Mouse (Mus musculus) liver, embryonic 12.5 days (tissue): ENCODE results near the gene Drd4. TPM values are rescaled to one million over a fixed set of nuclear protein-coding genes. Genes with fewer than 3 reads are reported as not detected.

ENCODE experiments used
- ATAC-seq: fragments of 200-750 bp; cut with Nextera tagmentation; 2 replicates; pipeline ENCODE4 v1.8.0; 2017; ENCODE audit warnings: moderate number of reproducible peaks, mild to moderate bottlenecking, moderate library complexity
- H3K27ac ChIP-seq: fragments of 300-500 bp; sonication (generic); 2 replicates; pipeline ENCODE4 v1.5.1; 2016; ENCODE audit warnings: mild to moderate bottlenecking
- H3K27me3 ChIP-seq: fragments of 300-500 bp; sonication (generic); replicated peaks from 2 replicates; pipeline ENCODE4 v1.6.1; 2016; ENCODE audit warnings: mild to moderate bottlenecking, moderate library complexity
- H3K36me3 ChIP-seq: fragments of 300-500 bp; sonication (generic); 2 replicates; pipeline ENCODE4 v1.6.1; 2016; ENCODE audit warnings: mild to moderate bottlenecking, moderate library complexity
- H3K4me1 ChIP-seq: fragments of 300-500 bp; sonication (generic); 2 replicates; pipeline ENCODE4 v1.6.1; 2016
- H3K4me2 ChIP-seq: fragments of 300-500 bp; sonication (generic); 2 replicates; pipeline ENCODE4 v1.6.1; 2016; ENCODE audit warnings: mild to moderate bottlenecking, moderate library complexity
- H3K4me3 ChIP-seq: fragments of 300-500 bp; sonication (generic); 2 replicates; pipeline ENCODE4 v1.5.1; 2016; ENCODE audit warnings: mild to moderate bottlenecking, moderate library complexity
- H3K9ac ChIP-seq: fragments of 300-500 bp; sonication (generic); 2 replicates; pipeline ENCODE4 v1.6.1; 2016; ENCODE audit warnings: mild to moderate bottlenecking, moderate library complexity
- H3K9me3 ChIP-seq: fragments of 300-500 bp; sonication (generic); replicated peaks from 2 replicates; pipeline ENCODE4 v1.6.1; 2016; ENCODE audit warnings: mild to moderate bottlenecking, moderate library complexity
- WGBS: fragments of 180-500 bp; shearing (Covaris S2); methylation state at CpG from one replicate; pipeline ENCODE4 v1.1.7; 2016; ENCODE audit not compliant: insufficient replicate concordance; 5-methylcytosine and 5-hydroxymethylcytosine counted together
- polyA plus RNA-seq: library from polyadenylated mRNA; unstranded; fragments of >200 nt; fragmentation: Nextera tagmentation; extraction: Ambion mirVana; gene quantifications from 2 replicates; pipeline ENCODE4 v1.2.1, GENCODE M21; 2016

Drd4 gene
- polyA plus RNA-seq, 1 experiment from 2014 or later, result 0.04 TPM

DNA sequence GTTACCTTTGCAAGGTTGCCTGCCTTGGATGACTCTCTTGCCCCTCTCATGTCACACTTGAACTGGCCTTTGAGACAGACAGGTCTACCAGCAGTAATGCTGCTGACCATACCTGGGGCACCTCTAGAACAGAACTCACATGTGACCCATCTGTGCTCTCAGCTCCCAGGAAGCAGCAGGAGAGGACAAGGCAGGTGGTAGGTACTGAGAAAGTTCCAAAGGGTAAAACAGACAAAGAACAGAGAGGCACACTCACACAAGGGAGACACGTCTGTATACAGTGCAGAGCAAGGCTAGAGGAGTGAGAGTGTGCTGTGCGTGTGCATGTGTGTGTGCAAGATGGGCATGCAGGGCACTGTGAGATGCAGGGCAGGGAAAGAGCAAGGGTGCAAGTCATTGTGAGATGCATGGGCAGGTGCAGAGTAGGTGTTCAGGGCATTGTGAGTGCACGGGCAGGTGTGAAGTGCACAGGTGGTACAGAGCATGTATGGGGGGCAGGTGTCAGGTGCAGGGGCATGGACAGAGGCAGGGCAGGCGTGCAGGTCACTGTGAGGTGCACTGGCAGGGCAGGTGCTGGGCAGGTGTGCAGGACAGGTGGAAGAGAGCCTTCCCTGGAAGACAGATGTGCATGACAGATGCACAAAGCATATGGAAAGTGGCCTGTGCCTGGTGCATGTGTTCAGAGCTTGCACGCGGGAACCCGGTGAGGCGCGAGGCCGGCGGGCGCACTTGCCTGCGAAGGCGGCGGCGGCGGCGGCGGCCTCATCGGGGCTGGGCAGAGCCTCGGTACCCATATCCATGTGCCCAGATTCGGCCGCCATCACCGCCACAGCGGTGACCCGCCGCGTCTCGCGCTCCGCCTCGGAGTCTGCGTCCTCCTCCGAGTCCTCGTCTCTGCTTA lies 35.0 kb downstream of the Drd4 start:
- H3K27me3 ChIP-seq, result no peaks in the 10 kb centered on the region

DNA sequence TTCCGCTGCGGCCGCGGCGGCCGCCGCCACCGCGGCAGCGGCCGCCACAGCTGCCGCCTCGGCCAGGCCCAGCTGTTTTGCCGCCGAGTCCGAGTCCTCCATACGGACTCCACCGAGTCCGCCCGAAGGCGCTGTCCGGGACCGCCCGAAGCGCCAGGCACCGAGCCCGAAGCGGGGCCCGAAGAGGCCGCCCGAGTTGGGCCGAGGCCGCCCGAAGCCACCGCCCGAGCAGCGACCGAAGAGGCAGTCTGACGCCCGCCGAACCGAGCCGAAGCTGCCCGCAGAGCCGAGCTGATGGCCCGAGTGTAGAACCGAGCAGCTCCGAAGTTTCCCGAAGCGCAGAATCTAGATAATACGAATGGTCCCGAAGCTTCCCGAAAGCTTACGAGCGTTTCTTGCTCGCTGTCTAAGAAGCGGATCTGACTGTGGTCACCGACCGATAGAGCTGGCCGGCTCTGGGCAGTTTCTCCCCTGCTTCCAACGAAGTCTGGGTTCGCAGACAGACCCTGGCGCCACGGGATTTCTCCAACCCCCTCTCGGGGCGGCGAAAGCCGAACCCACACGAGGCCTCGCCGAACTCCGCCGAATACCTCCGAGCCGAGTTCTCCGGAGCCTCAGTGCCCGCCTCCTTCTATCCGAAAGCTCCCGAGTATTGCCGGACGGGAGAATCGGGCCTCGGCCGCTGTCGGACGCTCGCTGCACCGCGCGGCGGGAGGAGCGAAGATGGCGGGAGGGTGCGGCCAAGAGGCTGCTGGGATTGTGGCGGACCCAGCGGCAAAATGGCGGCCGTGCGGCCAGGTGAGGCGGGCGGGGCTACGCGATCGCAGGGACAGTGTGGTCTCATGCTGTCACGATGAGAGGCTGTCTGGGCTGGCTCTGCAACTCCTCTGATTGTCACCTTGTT lies 35.9 kb downstream of the Drd4 start, which contains the start of the genes Deaf1 and Tmem80:
Deaf1 (minus strand) TSS at position 222 of the 904 bp plus-strand sequence.
Tmem80 (plus strand) TSS at position 271 of the 904 bp plus-strand sequence.
- Histone ChIP-seq H3K9me3 (no peaks in the 10 kb centered on the region), H3K4me1 (peaks cover 44% of the 10 kb centered on the region), H3K36me3 (peaks cover 30% of the 10 kb centered on the region), H3K27me3 (no peaks in the 10 kb centered on the region), H3K27ac (peak within 1 kb of the TSS; percentile 97), H3K9ac (peak within 1 kb of the TSS; percentile 93), H3K4me2 (peak within 1 kb of the TSS; percentile 86), H3K4me3 (peak within 1 kb of the TSS; percentile 74)
- ATAC-seq, result peak; percentile 90
- under 1% methylated on average over 105 of the region's 105 CpGs for WGBS

More for the DNA sequence above, 35.0 kb downstream of the Drd4 start:
- Histone ChIP-seq H3K9ac (peak overlapping the region; percentile 93), H3K4me2 (peak overlapping the region; percentile 86), H3K4me1 (peaks cover 44% of the 10 kb centered on the region), H3K27ac (peak overlapping the region; percentile 97), H3K9me3 (no peaks in the 10 kb centered on the region), H3K36me3 (peaks cover 36% of the 10 kb centered on the region), H3K4me3 (peak overlapping the region; percentile 74)
- peak; percentile 25 for ATAC-seq
- 5% methylated on average over 35 of the region's 35 CpGs for WGBS

DNA sequence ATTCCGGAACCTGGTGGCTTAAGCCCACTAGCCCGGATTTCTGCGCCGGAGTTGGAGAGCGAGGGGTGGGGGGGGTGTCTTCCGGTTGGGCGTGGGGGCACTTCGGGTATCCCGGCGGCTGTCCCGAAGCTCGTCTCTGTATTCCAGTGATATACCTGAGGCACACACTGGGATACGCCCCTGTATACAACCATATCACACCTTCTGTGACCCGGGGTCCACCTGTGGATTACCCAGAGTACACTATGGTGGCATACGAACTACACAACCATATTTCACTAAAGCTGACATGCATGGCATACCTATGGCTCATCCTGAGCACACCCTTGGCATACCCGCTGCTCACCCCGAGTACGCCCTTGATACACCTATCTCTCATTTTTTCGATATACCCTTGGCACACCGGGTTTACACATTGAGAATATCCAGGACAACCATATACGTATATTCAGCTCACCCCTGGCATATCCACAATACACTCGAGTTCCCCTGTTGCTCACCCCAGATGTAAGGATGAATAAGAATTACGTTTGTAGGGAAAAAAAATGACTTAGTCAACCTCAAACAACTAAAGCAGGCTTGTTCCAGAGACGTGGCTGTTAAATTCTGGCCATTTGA lies 36.7 kb downstream of the Drd4 start:
- Histone ChIP-seq H3K27me3 (no peaks in the 10 kb centered on the region), H3K4me2 (peak overlapping the region; percentile 86), H3K9ac (peak overlapping the region; percentile 93), H3K36me3 (peaks cover 30% of the 10 kb centered on the region), H3K4me1 (peaks cover 44% of the 10 kb centered on the region), H3K9me3 (no peaks in the 10 kb centered on the region), H3K4me3 (peak overlapping the region; percentile 74), H3K27ac (peak overlapping the region; percentile 97)
- WGBS, result 17% methylated on average over 24 of the region's 24 CpGs
- peak; percentile 5; the same call in 1 of the 2 replicates for ATAC-seq

DNA sequence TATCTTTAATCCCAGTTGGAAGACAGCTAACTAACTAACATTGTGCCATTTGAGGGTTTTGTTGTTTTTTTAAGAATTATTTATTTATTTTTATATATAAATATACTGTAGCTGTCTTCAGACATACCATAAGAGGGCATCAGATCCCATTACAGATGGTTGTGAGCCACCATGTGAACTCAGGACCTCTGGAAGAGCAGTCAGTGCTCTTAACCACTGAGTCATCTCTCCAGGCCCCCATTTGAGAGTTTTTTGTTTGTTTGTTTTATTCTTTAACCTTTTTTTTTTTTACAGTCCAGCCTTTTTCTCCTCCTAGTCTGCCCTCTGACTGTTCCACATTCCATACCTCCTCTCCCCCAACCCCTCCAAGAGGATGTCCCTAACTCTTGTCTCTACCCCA lies 38.9 kb downstream of the Drd4 start:
- no peaks in the 10 kb centered on the region for H3K27me3 ChIP-seq
- H3K4me3 ChIP-seq, result no peak overlapping the region
- H3K9me3 ChIP-seq, result no peaks in the 10 kb centered on the region
- no peak overlapping the region for H3K27ac ChIP-seq
- H3K4me2 ChIP-seq, result no peak overlapping the region
- peaks cover 33% of the 10 kb centered on the region for H3K36me3 ChIP-seq
- peaks cover 29% of the 10 kb centered on the region for H3K4me1 ChIP-seq
- H3K9ac ChIP-seq, result no peak overlapping the region
- ATAC-seq, result no peak

DNA sequence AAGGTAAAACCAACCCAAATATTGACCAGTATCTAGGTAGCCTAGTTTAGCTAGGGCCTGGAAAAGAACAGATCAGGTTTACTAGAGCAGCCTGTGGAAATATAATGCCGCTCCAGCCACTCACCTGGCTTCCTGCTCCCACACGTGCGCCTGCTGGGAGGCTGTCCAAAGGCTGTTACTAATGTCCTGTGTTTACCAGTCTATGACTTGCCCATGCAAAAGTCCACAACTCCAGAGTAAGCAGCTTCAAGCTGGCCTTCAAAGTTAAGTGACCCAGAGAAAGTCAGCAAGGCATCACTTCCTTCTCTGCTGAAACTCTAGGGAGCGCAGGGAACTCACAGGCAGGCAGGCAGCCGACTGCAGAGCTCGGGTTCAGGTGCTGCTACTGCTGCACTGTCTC lies 40.2 kb downstream of the Drd4 start:
- 78% methylated on average over 6 of the region's 6 CpGs for WGBS
- no peak overlapping the region for H3K4me3 ChIP-seq

DNA sequence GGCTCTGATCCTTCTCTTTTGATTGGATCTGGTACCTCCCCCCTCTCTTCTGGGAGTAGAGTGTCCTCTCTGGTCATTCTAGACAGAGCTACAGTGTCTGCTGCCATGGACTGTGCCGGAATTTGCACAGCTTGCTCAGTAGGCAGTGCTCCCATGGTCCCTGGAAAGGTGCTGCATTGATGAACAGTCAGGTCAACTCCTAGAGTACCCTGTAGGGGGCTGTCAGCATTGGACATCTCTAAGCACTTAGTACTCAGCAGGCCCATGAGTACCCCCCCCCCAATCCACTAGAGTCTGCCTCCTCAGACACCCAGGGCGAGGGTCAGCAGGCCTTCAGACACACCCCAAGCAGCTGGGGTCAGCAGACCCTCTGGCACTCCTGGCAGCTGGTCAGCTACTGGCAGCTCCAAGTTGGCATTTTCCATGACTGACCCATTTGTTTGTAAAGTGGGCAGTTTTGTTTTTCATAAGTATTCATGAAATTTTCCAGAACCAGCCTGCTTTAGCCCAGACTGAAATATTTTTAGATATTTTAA lies 43.3 kb downstream of the Drd4 start:
- peaks cover 40% of the 10 kb centered on the region for H3K36me3 ChIP-seq
- no peak for ATAC-seq
- H3K4me1 ChIP-seq, result peaks cover 22% of the 10 kb centered on the region
- H3K4me2 ChIP-seq, result no peak overlapping the region
- H3K4me3 ChIP-seq, result no peak overlapping the region
- no peaks in the 10 kb centered on the region for H3K9me3 ChIP-seq
- H3K27ac ChIP-seq, result no peak overlapping the region
- peaks cover 22% of the 10 kb centered on the region for H3K27me3 ChIP-seq
- WGBS, result 79% methylated on average over 2 of the region's 2 CpGs
- no peak overlapping the region for H3K9ac ChIP-seq

More for the DNA sequence above, 40.2 kb downstream of the Drd4 start:
- Histone ChIP-seq H3K4me2 (no peak overlapping the region), H3K9ac (no peak overlapping the region), H3K9me3 (no peaks in the 10 kb centered on the region), H3K4me1 (peaks cover 16% of the 10 kb centered on the region), H3K36me3 (peaks cover 40% of the 10 kb centered on the region), H3K27me3 (no peaks in the 10 kb centered on the region), H3K27ac (no peak overlapping the region)
- ATAC-seq, result no peak

DNA sequence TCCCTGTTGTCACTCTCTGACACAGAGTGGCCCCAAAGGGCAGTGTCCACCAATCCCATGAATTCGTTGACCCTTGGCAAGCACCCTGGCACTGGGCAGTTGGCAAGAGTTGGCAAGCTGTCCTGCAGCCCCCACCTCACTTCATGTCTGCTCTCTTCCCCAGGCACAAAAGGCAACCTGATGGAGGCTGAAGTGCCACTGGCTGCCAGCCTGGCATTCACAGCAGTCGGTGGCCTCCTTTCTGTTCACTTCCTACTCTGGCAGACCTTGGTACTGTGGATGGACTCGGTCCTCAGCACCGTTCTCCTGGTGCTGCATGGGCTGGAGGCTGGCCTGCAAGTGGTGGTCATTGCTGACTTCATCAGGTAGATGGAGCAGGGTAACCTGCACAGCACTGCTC lies 43.9 kb downstream of the Drd4 start:
- Histone ChIP-seq H3K27ac (no peak overlapping the region), H3K9me3 (no peaks in the 10 kb centered on the region), H3K36me3 (peaks cover 40% of the 10 kb centered on the region), H3K4me2 (no peak overlapping the region), H3K9ac (no peak overlapping the region), H3K4me3 (no peak overlapping the region), H3K4me1 (peaks cover 22% of the 10 kb centered on the region), H3K27me3 (peaks cover 26% of the 10 kb centered on the region)
- ATAC-seq, result no peak
- 68% methylated on average over 4 of the region's 4 CpGs for WGBS

DNA sequence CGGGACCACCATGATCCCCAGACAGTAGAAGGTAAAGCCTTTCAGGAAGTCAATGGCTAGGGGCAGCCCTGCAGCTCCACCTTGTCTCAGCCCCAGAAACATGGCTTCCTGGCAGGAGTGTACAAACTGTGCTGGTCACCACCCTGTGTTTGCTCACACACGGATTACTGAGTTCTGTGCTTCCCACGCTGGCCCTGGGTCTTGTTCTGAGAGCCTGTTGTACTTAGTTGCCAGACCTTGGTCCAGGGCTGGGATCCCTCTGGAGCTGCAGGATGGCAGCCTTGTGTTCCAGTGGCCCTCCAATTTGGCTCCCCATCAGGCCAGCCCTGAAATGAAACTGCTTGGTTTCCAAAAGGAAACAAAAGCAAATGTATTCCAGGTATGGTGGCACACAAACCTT lies 44.5 kb downstream of the Drd4 start:
- 67% methylated on average over 3 of the region's 3 CpGs for WGBS
- ATAC-seq, result no peak

DNA sequence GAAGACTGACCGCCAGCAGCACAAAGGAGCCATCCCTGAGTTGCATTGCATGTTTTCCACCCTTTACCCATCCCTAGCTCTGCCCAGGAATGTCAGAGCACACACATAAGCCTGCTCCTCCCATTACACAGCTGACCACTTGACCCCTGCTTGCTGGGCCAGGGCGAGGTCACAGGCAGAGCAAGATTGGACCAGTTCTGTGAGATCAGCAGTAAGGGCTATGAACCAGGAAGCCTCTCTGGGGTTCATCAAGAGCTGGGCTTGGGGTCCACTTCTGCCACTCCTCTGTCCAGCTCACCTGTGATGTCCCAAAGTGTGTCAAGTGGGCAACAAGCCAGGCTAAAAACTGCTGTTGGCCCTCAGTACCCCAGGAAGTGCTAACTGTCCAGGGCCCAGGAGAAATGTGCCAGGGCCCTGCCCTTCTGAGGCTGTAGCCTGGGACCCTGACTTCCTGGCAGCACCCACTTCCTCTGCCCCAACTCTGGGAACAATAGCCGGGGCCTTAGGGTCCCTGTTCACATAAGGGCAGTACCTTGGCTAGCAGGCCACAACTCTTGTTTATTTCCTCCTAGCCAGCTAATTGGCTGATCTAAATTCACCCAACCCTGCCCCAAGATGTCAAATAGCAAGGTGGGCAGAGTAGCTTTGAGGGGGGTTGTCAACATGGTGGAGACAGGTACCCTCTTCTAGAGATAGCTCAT lies 46.1 kb downstream of the Drd4 start:
- Histone ChIP-seq H3K4me2 (peak overlapping the region; percentile 64), H3K9me3 (no peaks in the 10 kb centered on the region), H3K4me3 (no peak overlapping the region), H3K36me3 (peaks cover 29% of the 10 kb centered on the region), H3K9ac (no peak overlapping the region), H3K27me3 (peaks cover 28% of the 10 kb centered on the region), H3K4me1 (peaks cover 22% of the 10 kb centered on the region), H3K27ac (no peak overlapping the region)
- no peak for ATAC-seq
- 61% methylated on average over 3 of the region's 3 CpGs for WGBS

More for the DNA sequence above, 44.5 kb downstream of the Drd4 start:
- H3K4me2 ChIP-seq, result no peak overlapping the region
- no peaks in the 10 kb centered on the region for H3K9me3 ChIP-seq
- no peak overlapping the region for H3K4me3 ChIP-seq
- H3K36me3 ChIP-seq, result peaks cover 39% of the 10 kb centered on the region
- H3K9ac ChIP-seq, result no peak overlapping the region
- H3K27me3 ChIP-seq, result peaks cover 26% of the 10 kb centered on the region
- H3K4me1 ChIP-seq, result peaks cover 22% of the 10 kb centered on the region
- no peak overlapping the region for H3K27ac ChIP-seq

DNA sequence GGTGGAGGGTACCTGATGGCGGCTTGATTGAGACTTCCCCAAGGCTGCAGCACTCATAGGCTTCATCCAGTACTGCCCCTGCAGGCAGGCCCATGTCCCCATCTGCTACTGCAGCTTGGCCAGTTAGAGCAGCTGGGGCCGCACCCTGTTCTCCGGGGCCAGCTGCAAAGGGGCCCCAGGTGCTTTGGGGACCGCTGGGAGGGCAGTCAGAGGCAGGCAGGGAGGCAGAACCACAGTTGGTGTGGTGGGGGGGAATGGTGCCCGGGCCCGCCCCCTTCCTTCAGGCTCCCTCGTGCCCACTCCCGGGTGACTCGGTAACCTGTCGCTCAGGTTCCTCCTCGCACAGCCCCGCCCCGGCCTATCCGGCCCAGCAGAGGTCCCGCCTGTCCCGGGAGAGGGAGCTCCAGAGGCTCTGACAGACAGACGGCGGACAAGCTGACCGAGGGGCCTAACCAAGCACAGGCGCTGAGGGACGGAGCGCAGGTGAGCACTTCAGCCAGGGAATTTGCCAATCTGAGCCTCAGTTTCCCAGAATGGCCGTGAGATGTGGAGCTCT lies 46.8 kb downstream of the Drd4 start, which contains the start of gene Eps8l2:
Eps8l2 (plus strand) TSS at position 305 of the 556 bp plus-strand sequence.
- peaks cover 33% of the 10 kb centered on the region for H3K27me3 ChIP-seq
- H3K4me1 ChIP-seq, result peaks cover 22% of the 10 kb centered on the region
- no peaks in the 10 kb centered on the region for H3K9me3 ChIP-seq
- peak; percentile 70 for ATAC-seq
- peak within 1 kb of the TSS; percentile 64 for H3K4me2 ChIP-seq
- H3K4me3 ChIP-seq, result peak within 1 kb of the TSS; percentile 36
- peaks cover 21% of the 10 kb centered on the region; the same call in 1 of the 2 replicates for H3K36me3 ChIP-seq
- no peak within 1 kb of the TSS for H3K27ac ChIP-seq
- WGBS, result 5% methylated on average over 23 of the region's 23 CpGs
- H3K9ac ChIP-seq, result peak within 1 kb of the TSS; percentile 53
